Mouse (Mus musculus): ENCODE data around the gene Clta.

Clta gene

DNA sequence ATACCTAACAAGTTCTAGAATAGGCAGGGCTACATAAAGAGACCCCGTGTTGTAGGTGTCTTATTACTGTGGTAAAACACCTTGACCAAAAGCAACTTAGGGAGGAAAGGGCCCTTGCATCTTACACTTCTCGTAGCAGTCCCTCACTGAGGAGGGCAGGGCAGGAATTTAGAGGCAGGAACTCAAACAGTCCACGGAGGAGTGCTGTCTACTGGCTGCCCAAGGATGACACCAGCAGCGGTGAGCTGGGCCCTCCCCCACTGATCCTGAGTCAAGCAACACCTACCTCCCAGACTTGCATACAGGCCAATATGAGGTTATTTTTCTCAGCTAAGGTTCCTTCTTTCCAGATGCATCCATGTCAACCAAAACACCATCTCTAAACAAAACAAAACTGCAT, 24.0 kb upstream of the Clta start:
- DNase-seq (ENCODE audit: low spot score in 2 of 2), result no peak

GRCm38 (mm10) chr4:43980846-43981245, 23.4 kb upstream of the Clta start:
- no peak for DNase-seq (ENCODE audit: low spot score in 2 of 2)

DNA sequence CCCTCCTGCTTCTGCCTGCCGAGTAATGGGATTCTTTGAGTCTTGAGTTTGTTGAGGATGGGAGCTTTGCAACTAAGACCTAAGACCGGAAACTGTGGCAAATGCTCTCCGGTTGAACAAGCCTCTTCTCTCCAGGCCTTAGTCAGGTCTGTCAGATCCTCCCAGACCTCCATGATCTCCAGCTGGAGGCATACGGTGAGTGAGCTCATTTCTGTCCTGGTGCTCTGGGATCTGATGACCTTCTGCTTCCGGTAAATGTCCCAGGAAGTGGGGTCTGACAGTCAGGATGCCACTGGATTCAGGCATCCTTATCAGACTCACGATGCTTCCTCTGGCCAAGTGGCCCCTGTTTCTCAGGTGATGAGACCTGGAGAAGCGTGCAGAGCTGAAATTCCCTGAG, 23.0 kb upstream of the Clta start:
- DNase-seq (ENCODE audit: low spot score in 2 of 2), result no peak

DNA sequence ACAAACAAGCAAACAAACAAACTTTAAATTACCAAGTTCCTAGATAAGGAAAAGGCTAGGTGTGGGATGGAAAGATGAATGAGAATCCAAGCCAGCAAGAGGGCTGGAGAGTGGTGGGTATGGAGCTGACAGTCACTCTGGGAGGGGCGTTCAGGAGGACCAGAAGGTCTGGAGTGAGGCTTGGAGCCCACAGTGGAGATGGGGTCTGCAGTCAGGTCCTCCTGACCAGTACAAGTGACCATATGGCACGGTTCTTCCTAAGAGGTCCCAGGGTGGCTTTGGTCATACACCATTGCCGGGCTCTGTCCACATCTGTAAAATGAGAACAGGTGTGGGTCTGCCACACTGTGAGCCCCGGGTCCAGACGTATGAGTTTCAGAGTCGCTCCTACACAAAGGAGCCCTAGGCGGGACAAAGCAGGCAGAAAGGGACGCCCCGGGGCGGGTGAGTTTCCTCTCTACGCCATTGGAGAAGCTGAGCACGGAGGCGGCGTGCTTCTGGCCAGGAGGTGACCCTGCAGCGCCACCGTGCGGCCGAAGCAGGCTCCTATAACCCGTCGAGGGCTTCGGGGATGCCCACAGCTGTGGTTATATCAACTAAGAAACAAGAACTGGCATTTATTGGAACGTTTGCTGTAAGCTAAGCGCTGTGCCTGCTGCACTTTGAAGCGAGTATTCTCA, 22.1 kb upstream of the Clta start:
- DNase-seq (ENCODE audit: low spot score in 2 of 2), result peak; percentile 95 to 97

- DNase-seq (ENCODE audit: low spot score in 2 of 2), result no peak
Observed at GRCm38 (mm10) chr4:43983181-43983580, 21.1 kb upstream of the Clta start, which contains the start of gene Ccin. Ccin (plus strand) TSS chr4:43983483.

DNA sequence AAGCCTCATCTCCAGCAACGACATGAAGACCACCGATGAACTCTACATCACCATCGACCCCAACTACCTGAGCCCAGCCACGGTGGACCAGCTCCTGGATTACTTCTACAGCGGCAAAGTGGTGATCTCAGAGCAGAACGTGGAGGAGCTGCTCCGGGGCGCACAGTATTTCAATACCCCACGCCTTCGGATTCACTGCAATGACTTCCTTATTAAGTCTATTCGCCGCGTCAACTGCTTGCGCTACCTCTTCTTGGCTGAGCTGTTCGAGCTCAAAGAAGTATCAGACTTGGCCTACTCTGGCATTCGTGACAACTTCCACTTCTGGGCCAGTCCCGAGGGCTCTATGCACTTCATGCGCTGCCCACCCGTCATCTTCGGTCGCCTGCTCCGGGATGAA, 20.5 kb upstream of the Clta start:
- DNase-seq (ENCODE audit: low spot score in 2 of 2), result no peak

- DNase-seq (ENCODE audit: low spot score in 2 of 2), result no peak
Observed at GRCm38 (mm10) chr4:43984326-43984725, 19.9 kb upstream of the Clta start.

DNA sequence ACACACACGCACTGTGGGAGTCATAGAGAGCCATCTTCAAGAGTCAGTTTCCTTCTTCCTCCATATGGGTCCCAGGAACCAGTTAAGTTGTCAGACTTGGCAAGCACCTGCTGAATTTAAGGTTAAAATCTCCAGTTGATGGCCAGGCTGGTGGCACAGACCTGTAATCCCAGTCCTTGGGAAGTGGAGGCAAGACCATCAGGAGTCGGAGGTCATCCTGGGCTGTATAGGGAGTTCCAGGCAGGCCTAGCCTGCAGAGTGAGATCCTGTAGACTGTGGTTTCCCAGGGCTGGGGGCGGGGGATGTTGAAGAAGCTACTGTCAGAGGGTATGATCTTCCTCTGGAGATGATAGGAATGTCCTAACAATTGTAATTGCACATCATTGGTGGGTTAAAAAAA, 15.3 kb upstream of the Clta start:
- DNase-seq (ENCODE audit: low spot score in 2 of 2), result no peak

- DNase-seq (ENCODE audit: low spot score in 2 of 2), result no peak
Observed at GRCm38 (mm10) chr4:43993072-43993471, 11.2 kb upstream of the Clta start.

DNA sequence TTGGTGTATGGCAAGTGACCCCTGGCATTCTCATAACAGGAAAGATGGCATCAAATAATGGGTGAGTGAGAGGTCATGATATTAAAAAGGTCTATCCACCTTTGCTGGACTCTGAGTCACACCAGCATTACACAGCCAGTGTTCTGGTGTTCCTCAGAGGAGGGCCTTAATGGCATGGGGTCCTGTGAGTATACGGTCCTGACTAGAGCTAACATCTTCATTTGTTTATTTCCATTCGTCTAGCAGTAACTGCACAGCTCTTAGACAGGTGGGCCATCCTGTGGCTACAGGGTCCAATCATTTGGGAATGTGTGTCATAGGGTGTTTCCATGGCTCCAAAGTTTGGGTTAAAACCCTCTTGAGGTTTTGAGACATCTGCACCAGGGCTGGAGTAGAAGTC, 9.9 kb upstream of the Clta start:
- no peak for DNase-seq (ENCODE audit: low spot score in 2 of 2)

GRCm38 (mm10) chr4:44003622-44004021, 630 bp upstream of the Clta start:
- peak in 1 of 2 experiments; percentile 43 for DNase-seq (ENCODE audit: low spot score in 2 of 2)

GRCm38 (mm10) chr4:44004623-44005409, 564 bp downstream of the Clta start:
- DNase-seq (ENCODE audit: low spot score in 2 of 2), result peak in 1 of 2 experiments; percentile 26

DNA sequence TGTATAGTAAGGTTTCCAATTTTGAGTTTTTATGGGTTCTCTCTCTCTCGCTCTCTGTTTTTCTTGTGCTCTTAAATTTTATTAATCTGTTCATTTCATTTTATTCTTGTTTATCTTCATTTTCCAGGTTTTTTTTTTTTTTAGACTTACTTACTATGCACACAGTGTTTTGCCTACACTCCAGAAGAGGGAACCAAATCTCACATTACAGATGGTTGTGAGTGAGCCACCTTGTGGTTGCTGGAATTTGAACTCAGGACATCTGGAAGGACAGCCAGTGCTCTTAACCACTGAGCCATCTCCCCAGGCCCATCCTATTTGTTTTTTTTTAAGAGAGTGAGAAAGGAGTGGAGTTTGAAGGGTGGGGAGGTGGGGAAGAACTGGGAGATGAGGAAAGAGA, 5.9 kb downstream of the Clta start:
- no peak for DNase-seq (ENCODE audit: low spot score in 2 of 2)

DNA sequence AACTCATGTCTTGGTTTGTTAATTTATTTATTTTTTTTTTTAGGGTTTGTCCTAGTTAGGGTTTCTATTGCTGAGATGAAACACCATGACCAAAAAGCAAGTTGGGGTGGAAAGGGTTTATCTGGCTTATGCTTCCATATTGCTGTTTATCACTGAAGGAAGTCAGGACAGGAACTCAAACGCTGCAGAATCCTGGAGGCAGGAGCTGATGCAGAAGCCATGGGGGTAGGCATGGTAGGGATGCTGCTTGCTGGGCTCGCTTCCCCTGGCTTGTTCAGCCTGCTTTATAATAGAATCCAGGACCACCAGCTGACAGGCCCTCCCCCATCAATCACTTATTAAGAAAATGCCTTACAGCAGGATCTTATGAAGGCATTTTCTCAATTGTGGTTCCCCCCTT, 6.6 kb downstream of the Clta start:
- DNase-seq (ENCODE audit: low spot score in 2 of 2), result no peak

- no peak for DNase-seq (ENCODE audit: low spot score in 2 of 2)
Observed at GRCm38 (mm10) chr4:44011799-44012198, 7.5 kb downstream of the Clta start.

DNA sequence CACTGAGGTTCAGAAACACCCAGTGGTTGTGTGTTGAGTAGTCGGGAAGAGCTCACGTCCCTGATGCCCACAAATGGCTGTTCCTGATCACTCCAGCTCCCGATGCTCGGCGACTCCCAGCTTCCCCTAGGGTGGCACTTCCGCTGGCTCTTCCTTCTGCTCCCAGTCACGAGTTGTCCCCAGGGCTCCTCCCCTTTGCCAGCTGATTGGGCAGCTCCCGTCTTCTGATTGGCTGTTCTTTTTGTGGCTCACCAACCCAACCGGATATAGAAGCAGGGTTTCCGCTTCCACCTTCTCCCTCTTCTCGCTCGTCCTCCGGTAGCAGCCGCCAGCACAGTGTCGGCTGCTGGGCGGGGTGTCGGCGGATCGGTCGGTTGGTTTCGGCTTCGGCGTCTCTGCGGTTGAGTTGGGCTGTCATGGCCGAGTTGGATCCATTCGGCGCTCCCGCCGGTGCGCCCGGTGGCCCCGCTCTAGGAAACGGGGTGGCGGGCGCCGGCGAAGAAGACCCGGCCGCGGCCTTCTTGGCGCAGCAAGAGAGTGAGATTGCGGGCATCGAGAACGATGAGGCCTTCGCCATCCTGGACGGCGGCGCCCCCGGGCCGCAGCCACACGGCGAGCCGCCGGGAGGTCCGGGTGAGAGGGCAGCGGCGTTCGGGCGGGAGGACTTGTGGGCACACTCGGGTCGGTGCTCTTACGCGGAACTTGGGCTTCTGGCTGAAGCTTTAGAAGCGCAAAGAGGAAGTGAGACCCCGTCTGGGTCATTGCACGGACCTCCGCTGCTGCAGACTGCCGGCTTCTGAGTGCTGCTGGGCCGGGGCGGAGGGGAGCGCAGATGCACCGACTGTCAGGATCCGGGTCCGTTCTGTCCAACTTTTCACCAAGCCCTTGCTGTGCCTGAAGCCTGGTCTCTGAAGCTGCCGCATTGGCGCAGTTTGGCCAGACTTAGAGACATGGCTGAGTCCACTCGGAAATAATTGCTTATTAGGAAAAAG, 8.4 kb downstream of the Clta start:
- DNase-seq (ENCODE audit: low spot score in 2 of 2), result peak; percentile 84 to 90

- no peak for DNase-seq (ENCODE audit: low spot score in 2 of 2)
Observed at GRCm38 (mm10) chr4:44013391-44014070, 9.3 kb downstream of the Clta start.

DNA sequence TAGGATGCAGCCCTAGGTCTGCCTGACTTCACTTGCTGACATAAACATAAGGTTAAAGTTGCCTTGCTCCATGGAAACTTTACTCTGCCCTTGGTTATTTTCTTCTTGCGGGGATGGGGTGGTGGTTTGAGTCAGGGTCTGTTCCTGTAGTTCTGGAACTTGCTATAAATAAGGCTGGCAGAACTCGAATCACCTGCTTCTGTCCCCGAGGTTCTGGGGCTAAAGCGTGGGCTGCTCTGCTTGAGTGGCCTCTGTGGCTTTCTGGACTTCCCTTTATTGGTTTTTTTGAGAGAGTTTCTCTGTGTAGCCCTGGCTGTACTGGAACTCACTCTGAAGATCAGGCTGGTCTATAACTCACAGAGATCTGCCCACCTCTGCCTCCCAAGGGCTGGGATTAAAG, 11.8 kb downstream of the Clta start:
- no peak for DNase-seq (ENCODE audit: low spot score in 2 of 2)

DNA sequence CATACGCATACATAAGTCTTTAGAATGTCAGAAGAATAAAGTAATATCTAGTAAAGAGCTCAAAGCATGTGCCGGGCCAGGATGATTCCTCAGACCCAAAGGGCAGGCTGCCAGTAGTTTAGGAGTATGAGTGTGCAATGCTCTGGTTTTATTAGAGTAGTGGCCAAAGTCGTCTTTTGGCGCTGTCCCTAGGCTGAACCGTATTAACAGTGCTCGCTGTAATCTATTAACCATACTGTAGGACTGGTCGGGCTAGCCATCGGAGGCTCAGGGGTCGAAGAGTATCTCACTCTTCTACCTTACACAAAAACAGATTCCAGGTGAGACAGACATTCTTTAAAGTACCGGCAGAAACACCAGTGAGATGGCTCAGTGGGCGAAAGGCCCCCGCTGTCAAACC, 12.5 kb downstream of the Clta start:
- no peak for DNase-seq (ENCODE audit: low spot score in 2 of 2)

- no peak for DNase-seq (ENCODE audit: low spot score in 2 of 2)
Observed at GRCm38 (mm10) chr4:44022323-44022722, 18.1 kb downstream of the Clta start.

DNA sequence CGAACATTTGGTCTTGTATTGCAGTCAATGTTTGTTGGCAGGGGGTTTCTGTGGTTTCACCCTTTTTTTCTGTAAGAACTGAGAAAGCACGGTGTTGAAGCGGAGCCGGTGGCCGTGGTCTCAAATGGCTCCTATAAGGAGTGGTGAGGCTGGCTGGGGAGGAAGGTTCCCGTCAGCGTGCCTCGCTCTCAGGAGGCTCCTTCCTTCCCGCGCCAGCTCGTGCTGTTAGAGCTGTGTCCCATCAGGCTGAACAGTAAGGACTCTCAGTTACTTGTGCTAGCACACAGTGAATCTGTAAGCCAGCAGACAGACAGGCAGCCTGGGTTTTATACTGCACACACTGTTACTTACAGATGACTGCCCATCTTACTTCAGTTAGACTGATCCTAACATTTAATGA, 18.5 kb downstream of the Clta start:
- peak in 1 of 2 experiments; percentile 5 for DNase-seq (ENCODE audit: low spot score in 2 of 2)

Data from spleen, postnatal 10 days (tissue).